Mouse (Mus musculus) brain, embryonic 14.5 days (tissue): ENCODE data around the gene Nudcd3.

Experiments used
- CTCF ChIP-seq: fragments of 200-500 bp; IDR thresholded peaks from 2 replicates; pipeline ENCODE4 v1.5.1; 2012; ENCODE audit warnings: inconsistent platforms, mild to moderate bottlenecking, moderate library complexity, borderline replicate concordance; ENCODE audit not compliant: insufficient read depth, insufficient read length; ENCODE audit errors: extremely low read depth
- POLR2A ChIP-seq: fragments of 200-500 bp; IDR thresholded peaks from 2 replicates; pipeline ENCODE4 v1.6.1; 2012; ENCODE audit warnings: mild to moderate bottlenecking, inconsistent platforms, borderline replicate concordance; ENCODE audit not compliant: poor library complexity, insufficient read depth, insufficient read length, severe bottlenecking; ENCODE audit errors: extremely low read depth

- TF ChIP-seq POLR2A = no peak
- no peak for TF ChIP-seq CTCF
These were observed 33.9 kb downstream of the Nudcd3 start for GRCm38 (mm10) chr11:6166351-6166750.
